Comparison of ENCODE assay signal across 8 mouse cellular contexts in the genomic region with DNA sequence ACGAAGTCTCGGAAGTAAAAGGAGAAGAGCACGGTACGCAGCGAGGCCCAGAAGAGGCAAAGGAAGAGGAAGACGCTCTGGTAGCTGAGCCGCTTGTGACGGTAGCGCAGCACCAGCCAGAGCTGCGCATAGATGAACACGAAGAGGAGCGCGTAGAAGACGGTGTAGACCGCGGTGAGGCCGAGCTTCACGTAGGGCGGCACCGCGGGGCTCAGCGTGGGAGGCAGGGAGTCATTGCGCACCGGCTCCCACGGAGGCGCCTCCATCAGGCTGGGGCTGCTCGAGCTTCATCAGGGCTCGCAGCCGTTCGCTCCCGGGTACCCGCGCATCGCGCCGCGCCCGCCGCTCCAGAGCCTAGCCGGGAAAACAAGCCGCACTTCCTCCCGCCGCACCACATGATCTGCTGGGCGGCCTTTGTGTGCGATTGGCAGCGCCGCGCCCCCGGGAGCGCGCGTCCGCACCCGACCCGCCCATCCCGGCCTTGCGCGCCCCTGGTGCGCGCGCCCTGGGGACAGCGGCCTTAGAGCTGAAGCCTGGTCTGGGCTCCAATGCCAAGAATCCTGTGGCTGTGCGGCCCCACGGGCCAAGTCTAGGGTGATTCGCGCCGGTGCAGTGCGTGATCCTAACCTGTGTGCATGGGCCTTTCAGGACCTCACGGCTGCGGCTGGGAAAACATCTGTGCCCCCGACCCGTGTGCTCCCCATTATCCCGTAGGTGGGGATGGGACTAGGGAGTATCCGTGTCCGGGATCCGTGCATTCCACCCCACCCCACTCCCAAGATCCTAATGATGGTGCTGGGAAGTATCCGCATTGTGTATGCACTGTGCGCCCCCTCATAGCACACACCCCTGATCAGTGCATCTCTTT. TPM values are rescaled to one million over a fixed set of nuclear protein-coding genes. Genes with fewer than 3 reads are reported as not detected.
DNase-seq lines count a peak whose midpoint lies in the region; ATAC-seq lines count a peak whose summit lies in the region.
"Not testable (repeated sequence)": the region's sequence is repeated elsewhere in the genome, so short reads cannot be mapped to it uniquely, and the experiment has no call there.

A gene (minus strand): TSS at position 787 of the 868 bp plus-strand sequence.

- peak within 1 kb of the TSS; percentile 71 for H3K9ac ChIP-seq in ES-E14 (ENCODE audit: insufficient read depth, low read depth, low read length, poor library complexity, severe bottlenecking)
- not testable (repeated sequence) for H3K9ac ChIP-seq in liver, embryonic 11.5 days (ENCODE audit: low read depth, low read length)
- H3K9ac ChIP-seq in midbrain, embryonic 16.5 days (ENCODE audit: low read depth, low read length), result peak within 1 kb of the TSS; percentile 62

- under 1% methylated on average over 50 of the region's 78 CpGs for WGBS in liver, embryonic 11.5 days
- WGBS in midbrain, embryonic 16.5 days, result 0% methylated on average over 31 of the region's 78 CpGs

- intact Hi-C loops in heart, postnatal 25 days (cut with DNase I), result not testable (repeated sequence)

- ATAC-seq in frontal cortex, adult (ENCODE audit: low TSS enrichment), result peak; percentile 90
- peak; percentile 79 for ATAC-seq in liver, embryonic 11.5 days (replicated peaks; ENCODE audit: low FRiP score)
- ATAC-seq in midbrain, embryonic 16.5 days, result peak; percentile 93

- in situ Hi-C loops in ES-E14 (cut with MboI; ENCODE audit: low sequenced_read_pairs in 2 of 2, unreplicated experiment in 2 of 2), result not testable (repeated sequence)

- H3K27me3 ChIP-seq in liver, embryonic 11.5 days (replicated peaks; ENCODE audit: control insufficient read depth, insufficient read depth, low read length); midbrain, embryonic 16.5 days (ENCODE audit: control insufficient read depth, insufficient read depth, low read depth, low read length); splenic B cell, adult 2 months (ENCODE audit: control insufficient read depth, insufficient read depth, low read length, poor library complexity, severe bottlenecking): not testable (repeated sequence)

- H3K27ac ChIP-seq in ES-E14 (ENCODE audit: insufficient read depth, low read depth, low read length, poor library complexity, severe bottlenecking); liver, embryonic 11.5 days (ENCODE audit: low read depth, low read length): not testable (repeated sequence)
- peak within 1 kb of the TSS; percentile 73 for H3K27ac ChIP-seq in midbrain, embryonic 16.5 days (ENCODE audit: low read length)

- peak; percentile 16 for DNase-seq in ES-E14 (ENCODE audit: low read depth, low spot score)
- peak; percentile 35 for DNase-seq in cerebellum, adult 8-10 months
- DNase-seq in heart, postnatal 25 days (ENCODE audit: low spot score), result peak; percentile 44
- peak; percentile 51 to 64 for DNase-seq in kidney, postnatal 36 days
- DNase-seq in liver, embryonic 11.5 days (ENCODE audit: low spot score), result peak; percentile 42
- peak; percentile 31 for DNase-seq in splenic B cell, adult 2 months (ENCODE audit: low read depth, low spot score)

- not testable (repeated sequence) for H3K9me3 ChIP-seq in ES-E14 (ENCODE audit: control insufficient read depth, insufficient read depth, low read depth, low read length); liver, embryonic 11.5 days (ENCODE audit: control insufficient read depth, low read length); midbrain, embryonic 16.5 days (replicated peaks; ENCODE audit: control insufficient read depth, low read length, poor library complexity, severe bottlenecking)

- H3K4me1 ChIP-seq in ES-E14 (ENCODE audit: control insufficient read depth in 2 of 2, insufficient read depth in 2 of 2, low read length in 2 of 2, poor library complexity in 1 of 2); liver, embryonic 11.5 days (replicated peaks; ENCODE audit: control insufficient read depth, insufficient read depth, low read length); midbrain, embryonic 16.5 days (ENCODE audit: control insufficient read depth, insufficient read depth, low read length): not testable (repeated sequence)

- H3K4me3 ChIP-seq in ES-E14 (ENCODE audit: insufficient read depth in 1 of 2, low read depth in 1 of 2, low read length in 2 of 2, poor library complexity in 1 of 2, severe bottlenecking in 1 of 2), result peak within 1 kb of the TSS; percentile 61 to 79
- peak within 1 kb of the TSS; percentile 40 for H3K4me3 ChIP-seq in liver, embryonic 11.5 days (ENCODE audit: low read depth, low read length)
- peak within 1 kb of the TSS; percentile 41 for H3K4me3 ChIP-seq in midbrain, embryonic 16.5 days (ENCODE audit: low read depth, low read length)

- peak within 1 kb of the TSS; percentile 56 for H3K4me2 ChIP-seq in liver, embryonic 11.5 days
- peak within 1 kb of the TSS; percentile 47 for H3K4me2 ChIP-seq in midbrain, embryonic 16.5 days (ENCODE audit: low read length)

- H3K36me3 ChIP-seq in ES-E14 (ENCODE audit: control insufficient read depth, insufficient read depth, low read length, poor library complexity, severe bottlenecking); liver, embryonic 11.5 days (ENCODE audit: control insufficient read depth, insufficient read depth, low read length); midbrain, embryonic 16.5 days (ENCODE audit: control insufficient read depth, insufficient read depth, low read length); splenic B cell, adult 2 months (ENCODE audit: control insufficient read depth, insufficient read depth, low read length, poor library complexity, severe bottlenecking): not testable (repeated sequence)

RNA-seq across cellular contexts. Expression of the gene that starts here (rescaled TPM):
- total RNA-seq in ES-E14 (2012; rRNA removed), result 23.7 and 24.8 TPM in 2 replicates
- 1 to 10 TPM; 6.1 to 6.3 TPM for total RNA-seq in heart, postnatal 25 days (2021)
- polyA plus RNA-seq in liver, embryonic 11.5 days (2014; fragmentation: Nextera tagmentation; extraction: Ambion mirVana), result 4.5 and 5.4 TPM in 2 replicates
- 23.4 and 28.5 TPM in 2 replicates for polyA plus RNA-seq in midbrain, embryonic 16.5 days (2015; fragmentation: Nextera tagmentation; extraction: Ambion mirVana)
